Mouse (Mus musculus): ENCODE results near the gene Terb1.

Gene Terb1

DNA sequence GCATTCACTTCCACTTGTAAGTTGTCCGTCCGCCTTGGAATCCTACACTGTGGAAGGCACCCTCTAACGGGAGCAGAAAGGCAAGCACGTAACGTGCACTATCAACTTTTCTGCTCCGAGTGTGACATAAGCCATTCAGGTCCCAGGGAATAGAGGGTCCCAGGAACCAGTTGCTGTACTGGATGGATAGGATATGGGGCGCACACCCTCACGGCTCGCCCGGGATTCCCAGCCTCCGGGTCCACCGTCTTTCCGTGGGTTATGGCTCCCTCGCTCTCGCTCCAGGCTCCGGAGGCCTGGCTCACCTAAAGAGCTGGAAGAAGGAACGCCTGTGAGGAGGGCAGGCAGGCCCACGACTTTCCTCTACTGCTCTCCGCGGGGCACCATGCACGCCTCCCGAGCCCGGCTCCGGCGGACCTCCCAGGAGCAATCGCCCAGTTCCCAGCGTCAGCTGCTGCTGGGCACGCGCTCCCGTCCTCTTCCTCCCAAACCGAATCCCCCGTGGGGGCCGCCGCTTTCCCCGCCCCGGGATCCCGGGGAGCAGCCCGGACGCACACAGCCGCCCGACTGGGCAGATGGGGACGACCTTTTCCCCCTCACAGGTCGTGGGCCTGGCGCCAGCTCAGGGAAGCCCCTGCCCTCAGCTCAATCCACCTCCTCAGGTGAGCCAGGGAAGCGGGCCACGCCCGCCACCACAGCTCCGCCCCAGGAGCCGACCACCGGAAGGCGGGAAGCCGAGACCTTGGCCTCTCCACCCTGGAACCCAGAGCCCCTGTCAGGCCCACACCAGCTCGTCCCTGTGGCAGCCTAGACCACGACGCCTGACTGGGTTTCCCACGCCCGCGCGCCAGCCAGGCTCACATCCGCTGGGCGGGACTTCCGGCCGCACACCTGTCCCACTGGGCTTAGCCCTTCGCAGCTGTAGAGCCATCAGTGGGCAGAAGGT, at the start of gene Terb1:
TSS of gene Terb1 (minus strand) at position 850 of the 946 bp plus-strand sequence.
- peak; percentile 11 to 16 for DNase-seq (ENCODE audit: low spot score in 2 of 2)

GRCm38 (mm10) chr8:104557226-104557625, 47.5 kb upstream of the Terb1 start:
- no peak for DNase-seq (ENCODE audit: low spot score in 2 of 2)

GRCm38 (mm10) chr8:104555191-104555590, 45.5 kb upstream of the Terb1 start:
- DNase-seq (ENCODE audit: low spot score in 2 of 2): no peak

DNA sequence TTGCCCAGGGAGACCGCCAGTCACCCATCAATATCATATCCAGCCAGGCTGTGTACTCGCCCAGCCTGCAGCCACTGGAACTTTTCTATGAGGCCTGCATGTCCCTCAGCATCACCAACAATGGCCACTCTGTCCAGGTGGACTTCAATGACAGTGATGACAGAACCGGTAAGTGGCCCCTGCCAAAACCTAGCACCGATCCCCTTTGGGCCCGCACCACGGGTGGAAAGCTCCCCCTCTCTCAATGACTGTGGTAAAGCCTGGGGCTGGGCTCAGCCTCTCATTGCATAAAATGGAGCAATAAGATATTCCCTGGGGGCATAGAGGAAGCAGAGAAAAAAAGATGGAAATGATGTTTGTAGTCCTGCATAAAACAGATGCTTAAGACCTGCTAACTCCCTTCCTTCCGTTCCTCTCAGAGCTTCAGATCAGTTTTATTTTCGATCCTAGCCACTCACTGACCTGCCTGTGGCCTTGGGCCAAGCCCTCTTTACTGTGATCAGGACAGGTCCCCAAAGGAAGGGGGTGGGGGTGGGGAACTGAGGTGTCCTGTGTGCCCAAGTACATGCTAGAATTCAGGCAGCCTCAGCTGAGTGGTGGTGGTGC, 33.8 kb upstream of the Terb1 start:
- DNase-seq (ENCODE audit: low spot score in 2 of 2): no peak

GRCm38 (mm10) chr8:104542160-104542559, 32.5 kb upstream of the Terb1 start:
- DNase-seq (ENCODE audit: low spot score in 2 of 2): no peak

GRCm38 (mm10) chr8:104541515-104541880, 31.8 kb upstream of the Terb1 start:
- DNase-seq (ENCODE audit: low spot score in 2 of 2): no peak

- no peak for DNase-seq (ENCODE audit: low spot score in 2 of 2)
Observed at GRCm38 (mm10) chr8:104540710-104541514, 31.2 kb upstream of the Terb1 start.

DNA sequence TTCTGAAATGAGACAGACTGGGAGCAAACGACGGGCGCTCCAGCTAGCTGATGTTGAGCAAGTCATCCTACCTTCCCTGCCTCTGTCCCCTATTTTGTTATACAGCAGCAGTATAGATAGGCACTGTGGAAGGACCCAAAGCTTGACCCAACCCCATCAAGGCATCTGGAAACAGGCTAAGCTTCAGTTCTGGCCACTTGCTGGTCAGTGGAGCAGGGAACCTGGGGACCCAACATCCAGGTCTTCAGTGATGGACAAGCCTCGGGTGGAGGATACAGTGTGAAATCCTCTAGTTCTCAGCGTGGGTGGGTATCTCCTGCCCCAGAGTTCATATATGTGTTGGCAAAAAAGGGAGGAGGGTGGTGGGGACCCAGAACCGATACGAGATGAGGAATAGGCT, 30.5 kb upstream of the Terb1 start:
- DNase-seq (ENCODE audit: low spot score in 2 of 2): no peak

GRCm38 (mm10) chr8:104539566-104539965, 29.9 kb upstream of the Terb1 start:
- no peak for DNase-seq (ENCODE audit: low spot score in 2 of 2)

DNA sequence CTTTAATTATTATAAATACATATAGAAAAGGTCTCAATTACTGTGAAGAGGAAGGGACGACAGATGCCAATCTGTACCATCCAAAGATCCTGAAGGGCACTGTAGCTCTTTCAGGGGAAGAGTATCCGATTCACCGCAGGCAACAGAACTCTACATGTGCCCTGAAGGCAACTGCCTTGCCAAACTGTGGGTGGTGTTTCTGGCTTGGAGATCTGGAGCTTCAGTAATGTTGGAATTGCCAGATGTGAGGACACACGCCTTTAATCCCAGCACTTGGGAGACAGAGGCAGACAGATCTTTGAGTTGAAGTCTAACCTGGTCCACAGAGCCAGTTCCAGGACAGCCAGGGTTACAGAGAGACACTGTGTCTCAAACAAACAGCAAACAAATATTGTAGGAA, 29.2 kb upstream of the Terb1 start:
- DNase-seq (ENCODE audit: low spot score in 2 of 2): no peak

DNA sequence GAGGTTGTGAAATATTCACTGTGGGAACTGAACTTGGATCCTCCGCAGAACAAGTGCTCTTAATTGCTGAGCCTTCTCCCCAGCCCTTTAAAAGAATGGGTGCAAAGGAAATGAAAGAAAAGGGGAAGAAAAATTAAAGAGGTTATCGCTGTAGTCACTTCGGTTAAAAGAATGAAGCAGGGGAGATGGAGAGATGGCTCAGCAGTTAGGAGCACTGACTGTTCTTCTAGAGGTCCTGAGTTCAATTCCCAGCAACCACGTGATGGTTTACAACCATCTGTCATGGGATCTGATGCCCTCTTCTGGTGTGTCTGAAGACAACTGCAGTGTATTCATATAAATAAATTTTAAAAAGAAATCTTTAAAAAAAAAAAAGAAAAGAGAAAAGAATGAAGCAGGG, 26.3 kb upstream of the Terb1 start:
- DNase-seq (ENCODE audit: low spot score in 2 of 2): no peak

DNA sequence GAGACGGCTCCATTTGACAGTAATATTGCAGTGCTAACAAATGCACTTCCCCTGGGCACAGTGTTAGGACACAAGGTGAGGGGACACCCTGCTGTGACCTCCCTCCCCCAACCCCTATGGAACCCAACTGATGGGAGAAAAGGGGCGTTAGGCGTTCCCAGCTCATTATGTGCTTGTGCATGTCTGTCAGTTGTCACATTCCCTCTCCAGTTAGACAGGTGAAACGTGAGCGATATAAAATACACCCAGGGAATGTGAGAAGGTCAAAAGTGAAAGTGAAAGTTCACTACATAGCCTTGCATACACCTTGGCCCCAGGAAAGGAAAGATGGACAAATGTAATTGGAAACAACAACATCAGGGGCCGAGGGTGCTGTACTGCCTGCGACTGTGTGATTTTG, 25.7 kb upstream of the Terb1 start:
- DNase-seq (ENCODE audit: low spot score in 2 of 2): no peak

GRCm38 (mm10) chr8:104534779-104535141, 25.1 kb upstream of the Terb1 start:
- DNase-seq (ENCODE audit: low spot score in 2 of 2): no peak

GRCm38 (mm10) chr8:104533971-104534778, 24.5 kb upstream of the Terb1 start, which contains the start of the genes Nae1 and Car7:
TSS of gene Nae1 (minus strand) at chr8:104534637.
TSS of gene Car7 (plus strand) at chr8:104534689.
- DNase-seq (ENCODE audit: low spot score in 2 of 2): peak; percentile 88 to 92

GRCm38 (mm10) chr8:104533551-104533950, 23.8 kb upstream of the Terb1 start:
- no peak for DNase-seq (ENCODE audit: low spot score in 2 of 2)

- no peak for DNase-seq (ENCODE audit: low spot score in 2 of 2)
Observed at GRCm38 (mm10) chr8:104529671-104530070, 20.0 kb upstream of the Terb1 start.

DNA sequence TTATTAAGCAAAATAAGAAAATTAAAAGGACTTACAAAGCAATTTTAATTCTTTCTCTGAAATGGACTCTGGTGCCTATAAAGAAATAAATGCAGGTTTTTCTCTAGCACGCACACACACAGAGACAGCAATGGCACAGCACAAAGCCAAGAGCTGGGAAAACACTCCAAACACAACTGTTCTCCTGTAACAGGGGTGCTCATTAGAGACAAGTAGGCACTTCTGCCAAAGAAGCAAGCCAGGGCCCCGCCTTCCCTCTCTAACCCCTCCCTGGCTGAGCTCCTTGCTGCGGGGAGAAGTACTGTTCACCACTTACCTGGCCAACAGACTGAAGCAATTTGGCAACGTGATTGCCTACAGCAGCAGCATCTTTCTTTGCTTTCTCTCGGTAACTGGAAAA, 8.2 kb upstream of the Terb1 start:
- DNase-seq (ENCODE audit: low spot score in 2 of 2): no peak

- no peak for DNase-seq (ENCODE audit: low spot score in 2 of 2)
Observed at GRCm38 (mm10) chr8:104510134-104510533, 424 bp upstream of the Terb1 start.

DNA sequence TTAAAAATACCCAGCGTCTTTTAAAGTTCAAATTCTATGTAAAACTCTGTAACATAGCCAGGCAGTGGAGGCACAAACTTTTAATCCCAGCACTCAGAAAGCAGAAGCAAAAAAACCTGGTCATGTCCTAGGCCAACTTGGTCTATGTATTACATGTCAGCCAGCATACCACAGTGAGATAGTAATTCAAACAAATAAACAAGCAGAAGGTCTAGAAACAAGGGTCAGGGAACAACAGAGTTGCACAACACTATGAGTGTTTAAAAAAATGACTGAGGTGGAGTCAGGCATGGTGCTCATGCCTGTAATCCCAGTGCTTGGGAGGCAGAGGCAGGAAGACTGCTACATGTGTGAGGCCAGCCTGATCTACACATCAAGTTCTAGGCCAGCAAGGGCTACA, 30.6 kb downstream of the Terb1 start:
- no peak for DNase-seq (ENCODE audit: low spot score in 2 of 2)

DNA sequence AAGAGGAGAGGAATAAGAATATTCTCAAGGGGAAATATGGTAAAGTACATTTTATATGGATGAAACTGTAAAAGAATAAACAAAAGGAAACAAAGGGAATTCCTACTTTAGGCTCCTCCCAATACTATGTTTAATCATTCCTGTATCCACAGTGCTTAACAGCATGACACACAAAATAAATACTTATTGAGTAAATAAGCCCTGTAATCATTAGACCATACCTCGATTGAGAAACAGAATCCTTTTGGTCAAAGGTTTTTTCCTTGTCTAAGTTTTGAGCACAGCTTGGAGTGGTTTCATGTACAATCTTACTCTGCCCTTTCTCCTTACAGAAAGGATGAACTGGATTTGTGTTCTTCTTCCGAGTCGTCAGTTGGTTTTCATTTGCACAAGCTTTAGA, 37.2 kb downstream of the Terb1 start:
- DNase-seq (ENCODE audit: low spot score in 2 of 2): no peak

DNA sequence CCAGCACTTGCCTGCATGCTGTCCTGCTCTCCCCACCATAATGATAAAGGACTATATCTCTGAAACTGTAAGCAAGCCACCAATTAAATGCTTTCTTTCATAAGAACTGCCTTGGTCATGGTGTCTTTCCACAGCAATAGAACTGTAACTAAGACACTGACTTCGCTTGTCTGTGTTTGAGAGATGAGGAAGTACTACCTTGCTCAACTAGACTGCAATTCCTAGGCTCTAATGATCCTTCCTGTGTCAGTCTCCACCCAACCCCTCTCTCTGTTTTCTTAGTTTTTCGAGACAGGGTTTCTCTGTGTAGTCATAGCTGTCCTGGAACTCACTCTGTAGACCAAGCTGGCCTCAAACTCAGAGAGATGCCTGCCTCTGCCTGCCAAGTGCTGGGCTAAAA, 42.2 kb downstream of the Terb1 start:
- no peak for DNase-seq (ENCODE audit: low spot score in 2 of 2)

All from spleen, postnatal 14 days (tissue).